Mouse (Mus musculus): Measurements from ENCODE around the gene Qdpr. TPM values are rescaled to one million over a fixed set of nuclear protein-coding genes. Genes with fewer than 3 reads are reported as not detected.

Qdpr gene
- 96.6 and 105 TPM in 2 replicates for polyA plus RNA-seq (2014; fragmentation: Nextera tagmentation; extraction: Ambion mirVana)

- Histone ChIP-seq H3K4me2 (replicated peaks) (peak within 1 kb of the TSS; percentile 98), H3K9me3 (ENCODE audit: control insufficient read depth, low read length) (no peaks in the 10 kb centered on the region), H3K27me3 (ENCODE audit: control insufficient read depth, insufficient read depth, low read length) (no peaks in the 10 kb centered on the region), H3K4me1 (replicated peaks; ENCODE audit: control insufficient read depth, insufficient read depth, low read length) (peaks cover 17% of the 10 kb centered on the region), H3K36me3 (replicated peaks; ENCODE audit: control insufficient read depth, insufficient read depth) (no peaks in the 10 kb centered on the region), H3K4me3 (replicated peaks; ENCODE audit: low read length) (peak within 1 kb of the TSS; percentile 63), H3K27ac (peak within 1 kb of the TSS; percentile 61; the same call in 1 of the 2 replicates), H3K9ac (peak within 1 kb of the TSS; percentile 67)
- DNase-seq (ENCODE audit: low spot score) (peak; percentile 96), ATAC-seq (ENCODE audit: low FRiP score) (peak; percentile 100)
- under 1% methylated on average over 69 of the region's 70 CpGs for WGBS
Observed at GRCm38 (mm10) chr5:45449831-45450716, at the start of gene Qdpr. Qdpr (minus strand) TSS chr5:45450236.

DNA sequence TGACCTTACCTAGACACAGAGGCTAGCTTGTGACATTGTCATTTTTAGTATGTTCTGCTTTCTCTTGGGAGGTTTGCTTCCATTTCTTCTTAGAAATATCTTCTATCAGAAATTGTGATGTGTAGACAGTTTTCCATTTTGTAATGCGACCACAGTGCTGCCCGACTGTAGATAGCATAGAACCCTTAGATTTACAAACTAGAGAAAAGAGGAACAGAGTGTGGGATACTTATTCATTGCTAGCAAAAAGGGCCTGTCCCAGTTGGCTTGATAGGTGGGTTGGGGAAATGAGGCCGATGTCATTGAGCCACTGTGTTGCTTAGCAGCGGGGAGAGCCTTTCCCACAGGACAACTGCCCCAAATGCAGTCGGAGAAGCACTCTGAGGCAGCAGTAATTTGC is 47.5 kb upstream of the Qdpr start:
- H3K9ac ChIP-seq: no peak overlapping the region
- WGBS: 97% methylated on average over 5 of the region's 5 CpGs
- ATAC-seq (ENCODE audit: low FRiP score): no peak

DNA sequence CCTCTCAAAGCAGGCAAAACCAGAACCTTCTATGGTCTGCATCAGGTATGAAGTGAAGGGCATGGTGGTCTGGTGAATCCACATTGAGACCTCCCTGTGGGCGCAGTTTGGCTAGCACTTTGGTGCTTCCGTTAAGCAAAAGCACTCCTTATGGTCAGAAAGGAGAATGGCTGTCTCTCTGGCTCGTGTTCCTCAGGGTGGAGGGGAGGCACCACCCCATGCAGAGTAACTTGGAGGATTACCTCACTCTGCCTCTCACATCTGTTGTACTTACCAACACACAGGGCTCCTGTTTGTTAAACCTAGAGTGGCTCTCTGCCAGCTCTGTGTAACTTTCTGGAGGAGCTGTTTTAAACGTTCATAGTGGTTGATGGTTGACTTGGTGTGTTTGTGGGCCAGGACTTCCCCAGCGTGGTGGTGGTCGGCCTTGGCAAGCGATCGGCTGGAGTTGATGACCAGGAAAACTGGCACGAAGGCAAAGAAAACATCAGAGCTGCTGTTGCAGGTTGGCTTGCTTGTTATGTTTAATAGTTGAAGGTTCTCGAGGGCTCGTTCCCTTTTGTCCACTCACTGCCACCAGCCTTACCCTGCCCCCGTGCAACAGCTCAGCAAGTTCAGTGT is 47.0 kb upstream of the Qdpr start:
- ATAC-seq (ENCODE audit: low FRiP score) (no peak), DNase-seq (ENCODE audit: low spot score) (no peak)
- Histone ChIP-seq H3K36me3 (replicated peaks; ENCODE audit: control insufficient read depth, insufficient read depth) (peaks cover 14% of the 10 kb centered on the region), H3K4me2 (replicated peaks) (no peak overlapping the region), H3K27ac (no peak overlapping the region), H3K4me1 (replicated peaks; ENCODE audit: control insufficient read depth, insufficient read depth, low read length) (peaks cover 11% of the 10 kb centered on the region; the same call in 1 of the 2 replicates), H3K9ac (no peak overlapping the region), H3K27me3 (ENCODE audit: control insufficient read depth, insufficient read depth, low read length) (no peaks in the 10 kb centered on the region), H3K9me3 (ENCODE audit: control insufficient read depth, low read length) (no peaks in the 10 kb centered on the region), H3K4me3 (replicated peaks; ENCODE audit: low read length) (no peak overlapping the region)
- 90% methylated on average over 12 of the region's 12 CpGs for WGBS

More for the DNA sequence above, 47.5 kb upstream of the Qdpr start:
- H3K4me3 ChIP-seq (replicated peaks; ENCODE audit: low read length): no peak overlapping the region
- no peaks in the 10 kb centered on the region for H3K9me3 ChIP-seq (ENCODE audit: control insufficient read depth, low read length)
- no peak overlapping the region for H3K27ac ChIP-seq
- H3K4me1 ChIP-seq (replicated peaks; ENCODE audit: control insufficient read depth, insufficient read depth, low read length): peaks cover 11% of the 10 kb centered on the region; the same call in 1 of the 2 replicates
- no peak for DNase-seq (ENCODE audit: low spot score)
- peaks cover 14% of the 10 kb centered on the region for H3K36me3 ChIP-seq (replicated peaks; ENCODE audit: control insufficient read depth, insufficient read depth)
- H3K27me3 ChIP-seq (ENCODE audit: control insufficient read depth, insufficient read depth, low read length): no peaks in the 10 kb centered on the region
- H3K4me2 ChIP-seq (replicated peaks): no peak overlapping the region

- Histone ChIP-seq H3K4me2 (replicated peaks) (no peak overlapping the region), H3K4me1 (replicated peaks; ENCODE audit: control insufficient read depth, insufficient read depth, low read length) (peaks cover 11% of the 10 kb centered on the region; the same call in 1 of the 2 replicates), H3K36me3 (replicated peaks; ENCODE audit: control insufficient read depth, insufficient read depth) (peaks cover 14% of the 10 kb centered on the region), H3K9ac (no peak overlapping the region), H3K9me3 (ENCODE audit: control insufficient read depth, low read length) (no peaks in the 10 kb centered on the region), H3K27me3 (ENCODE audit: control insufficient read depth, insufficient read depth, low read length) (no peaks in the 10 kb centered on the region), H3K4me3 (replicated peaks; ENCODE audit: low read length) (no peak overlapping the region), H3K27ac (no peak overlapping the region)
- no peak for DNase-seq (ENCODE audit: low spot score)
- WGBS: 90% methylated on average over 4 of the region's 4 CpGs
- no peak for ATAC-seq (ENCODE audit: low FRiP score)
Observed at GRCm38 (mm10) chr5:45496479-45496878, 46.4 kb upstream of the Qdpr start.

DNA sequence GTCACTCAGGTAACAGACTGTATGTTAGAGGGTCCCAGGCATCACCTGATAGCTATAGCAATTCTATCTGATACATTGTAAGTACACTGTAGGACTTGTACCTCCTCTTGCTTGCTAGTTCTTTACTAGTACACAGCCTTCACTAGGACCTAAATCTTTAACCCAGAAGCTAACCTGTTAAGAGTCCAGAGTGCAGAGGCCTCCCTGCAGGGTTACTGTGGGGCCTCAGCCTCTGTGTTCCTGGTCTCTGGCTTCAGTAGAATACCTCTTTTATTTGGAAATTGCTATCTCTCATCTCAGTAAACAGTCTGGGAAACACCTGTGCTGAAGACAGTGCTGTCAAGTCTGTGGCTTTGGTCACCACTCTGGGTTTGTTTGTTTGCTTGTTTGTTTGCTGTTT is 46.0 kb upstream of the Qdpr start:
- Histone ChIP-seq H3K27ac (no peak overlapping the region), H3K9ac (no peak overlapping the region), H3K27me3 (ENCODE audit: control insufficient read depth, insufficient read depth, low read length) (no peaks in the 10 kb centered on the region), H3K4me2 (replicated peaks) (no peak overlapping the region), H3K36me3 (replicated peaks; ENCODE audit: control insufficient read depth, insufficient read depth) (peaks cover 14% of the 10 kb centered on the region), H3K9me3 (ENCODE audit: control insufficient read depth, low read length) (no peaks in the 10 kb centered on the region), H3K4me3 (replicated peaks; ENCODE audit: low read length) (no peak overlapping the region), H3K4me1 (replicated peaks; ENCODE audit: control insufficient read depth, insufficient read depth, low read length) (peaks cover 11% of the 10 kb centered on the region; the same call in 1 of the 2 replicates)
- ATAC-seq (ENCODE audit: low FRiP score) (no peak), DNase-seq (ENCODE audit: low spot score) (no peak)

GRCm38 (mm10) chr5:45495429-45495975 is 45.5 kb upstream of the Qdpr start:
- DNase-seq (ENCODE audit: low spot score): no peak

DNA sequence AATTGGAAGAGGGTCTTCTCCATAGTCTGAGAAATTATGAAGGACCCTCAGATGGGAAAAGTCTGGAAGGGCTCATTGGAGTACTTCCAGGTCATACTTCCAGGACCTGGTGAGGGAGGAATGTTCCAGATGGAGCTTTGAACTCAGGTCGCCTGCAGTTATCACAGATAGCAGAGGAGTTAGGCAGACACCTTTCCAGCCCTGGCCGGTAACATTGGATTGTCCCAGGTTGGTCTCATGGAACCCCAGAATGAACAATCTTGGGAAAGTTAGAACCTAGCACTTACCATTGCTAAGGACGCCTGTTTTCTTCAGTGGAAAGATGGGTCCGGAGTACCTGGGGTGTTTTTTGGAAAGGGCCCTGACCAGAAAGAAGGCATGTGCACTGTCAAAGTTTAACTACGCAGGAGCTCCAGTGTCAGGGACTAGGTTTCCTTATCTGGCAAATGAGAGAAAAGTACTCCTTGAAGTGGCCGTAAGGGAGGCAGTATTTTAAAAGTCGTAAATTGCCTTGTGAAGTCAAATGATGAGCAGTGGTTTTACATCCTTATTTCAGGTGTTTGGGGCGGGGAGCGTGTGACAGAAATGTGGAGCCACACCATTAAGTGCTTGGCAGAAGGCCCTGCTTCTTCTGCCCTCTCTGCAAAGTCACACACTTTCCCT is 44.2 kb upstream of the Qdpr start:
- peak overlapping the region; percentile 68 for H3K4me3 ChIP-seq (replicated peaks; ENCODE audit: low read length)
- WGBS: 68% methylated on average over 9 of the region's 9 CpGs
- H3K4me1 ChIP-seq (replicated peaks; ENCODE audit: control insufficient read depth, insufficient read depth, low read length): peaks cover 11% of the 10 kb centered on the region; the same call in 1 of the 2 replicates
- no peaks in the 10 kb centered on the region for H3K9me3 ChIP-seq (ENCODE audit: control insufficient read depth, low read length)
- no peaks in the 10 kb centered on the region for H3K27me3 ChIP-seq (ENCODE audit: control insufficient read depth, insufficient read depth, low read length)
- no peak overlapping the region for H3K27ac ChIP-seq
- no peak for DNase-seq (ENCODE audit: low spot score)
- peak overlapping the region; percentile 80 for H3K4me2 ChIP-seq (replicated peaks)
- H3K36me3 ChIP-seq (replicated peaks; ENCODE audit: control insufficient read depth, insufficient read depth): peaks cover 7% of the 10 kb centered on the region; the same call in 1 of the 2 replicates
- H3K9ac ChIP-seq: peak overlapping the region; percentile 82
- no peak for ATAC-seq (ENCODE audit: low FRiP score)

More at GRCm38 (mm10) chr5:45495429-45495975, 45.5 kb upstream of the Qdpr start:
- 92% methylated on average over 3 of the region's 3 CpGs for WGBS
- Histone ChIP-seq H3K27me3 (ENCODE audit: control insufficient read depth, insufficient read depth, low read length) (no peaks in the 10 kb centered on the region), H3K4me1 (replicated peaks; ENCODE audit: control insufficient read depth, insufficient read depth, low read length) (peaks cover 11% of the 10 kb centered on the region; the same call in 1 of the 2 replicates), H3K36me3 (replicated peaks; ENCODE audit: control insufficient read depth, insufficient read depth) (peaks cover 11% of the 10 kb centered on the region), H3K27ac (no peak overlapping the region), H3K4me2 (replicated peaks) (no peak overlapping the region), H3K4me3 (replicated peaks; ENCODE audit: low read length) (no peak overlapping the region), H3K9me3 (ENCODE audit: control insufficient read depth, low read length) (no peaks in the 10 kb centered on the region), H3K9ac (no peak overlapping the region)
- no peak for ATAC-seq (ENCODE audit: low FRiP score)

GRCm38 (mm10) chr5:45493191-45494092 is 43.4 kb upstream of the Qdpr start, which contains the start of gene Lap3:
Lap3 (plus strand) TSS chr5:45493374.
- no peak within 1 kb of the TSS for H3K27ac ChIP-seq
- under 1% methylated on average over 78 of the region's 78 CpGs for whole genome bisulfite sequencing

More at GRCm38 (mm10) chr5:45493191-45494092, 43.4 kb upstream of the Qdpr start, which contains the start of gene Lap3:
- peaks cover 6% of the 10 kb centered on the region; the same call in 1 of the 2 replicates for H3K36me3 ChIP-seq (replicated peaks; ENCODE audit: control insufficient read depth, insufficient read depth)
- peak within 1 kb of the TSS; percentile 68 for H3K4me3 ChIP-seq (replicated peaks; ENCODE audit: low read length)
- H3K4me1 ChIP-seq (replicated peaks; ENCODE audit: control insufficient read depth, insufficient read depth, low read length): peaks cover 11% of the 10 kb centered on the region; the same call in 1 of the 2 replicates
- peak within 1 kb of the TSS; percentile 80 for H3K4me2 ChIP-seq (replicated peaks)
- DNase-seq (ENCODE audit: low spot score) (peak; percentile 89), ATAC-seq (ENCODE audit: low FRiP score) (peak; percentile 96)
- no peaks in the 10 kb centered on the region for H3K9me3 ChIP-seq (ENCODE audit: control insufficient read depth, low read length)
- H3K27me3 ChIP-seq (ENCODE audit: control insufficient read depth, insufficient read depth, low read length): no peaks in the 10 kb centered on the region
- H3K9ac ChIP-seq: peak within 1 kb of the TSS; percentile 82
